Mouse (Mus musculus) T-helper 1 cell (primary cell): ENCODE results near the gene Alg14.

Experiments
- in situ Hi-C: fragments of 300-600 bp; cut with MboI, MseI; formaldehyde crosslinking; loops from one replicate; pipeline ENCODE4 v1.15.1; 2025; ENCODE audit warnings: high pct_unique_total_duplicates

Alg14 gene

GRCm38 (mm10) chr3:121397007-121397406 is 105.4 kb downstream of the Alg14 start:
- in situ Hi-C loops = no loop called here

DNA sequence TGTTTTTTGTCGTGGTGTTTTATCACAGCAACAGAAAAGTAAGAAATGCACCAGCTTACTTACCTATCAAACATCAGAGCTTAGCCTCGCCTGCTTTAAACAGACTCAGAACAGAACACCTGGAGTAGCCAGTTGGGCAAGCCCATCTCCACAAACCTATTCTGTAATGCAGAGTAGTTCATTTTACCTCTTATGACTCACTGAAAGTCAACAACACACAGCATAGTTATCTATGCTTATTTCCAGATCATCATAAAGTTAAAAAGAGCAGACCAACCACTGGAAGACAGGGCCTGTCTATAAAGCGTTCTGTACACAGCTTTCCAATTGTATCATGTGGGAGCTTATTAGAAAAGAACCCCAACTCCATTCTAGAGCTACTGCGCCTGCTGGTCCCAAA is 109.8 kb downstream of the Alg14 start:
- in situ Hi-C loops = no loop called here

DNA sequence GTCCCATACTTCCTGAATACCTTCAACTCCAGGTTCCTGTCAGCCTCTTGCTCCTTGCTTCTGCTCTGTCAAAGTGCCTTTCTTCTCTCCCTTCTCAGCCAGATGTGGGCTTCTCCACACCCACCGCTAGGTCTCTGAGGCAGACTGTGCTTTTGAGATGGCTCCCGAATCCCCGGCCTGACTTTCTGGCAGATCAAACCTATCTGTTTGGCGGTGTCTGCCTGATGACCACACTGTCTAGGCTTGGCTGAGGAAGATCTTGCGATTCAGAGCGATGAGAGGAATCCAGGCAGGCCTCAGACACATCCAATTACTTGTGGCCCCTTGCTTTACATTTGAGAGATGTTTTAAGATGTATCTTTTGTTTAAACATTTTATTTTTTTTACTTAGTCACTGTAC is 110.5 kb downstream of the Alg14 start:
- in situ Hi-C loops = no loop called here

DNA sequence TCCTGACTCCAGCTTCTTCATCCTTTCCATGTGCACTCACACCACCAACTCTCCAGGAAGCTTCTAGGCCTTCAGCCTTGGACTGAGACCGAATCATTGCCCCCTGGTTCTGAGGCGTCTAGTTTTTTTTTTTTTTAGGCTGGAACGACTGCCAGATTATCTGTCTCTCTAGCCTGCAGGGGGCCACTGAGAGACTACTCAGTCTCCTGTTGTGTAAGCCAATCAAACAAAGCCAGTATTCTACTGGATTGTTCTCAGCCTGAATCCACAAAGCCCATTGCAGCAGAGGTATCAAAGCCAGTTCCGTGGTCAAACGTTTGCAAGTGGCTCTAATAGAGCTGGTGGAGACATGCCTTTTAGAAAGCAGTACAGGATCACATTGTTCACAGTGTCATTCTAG is 111.9 kb downstream of the Alg14 start:
- in situ Hi-C loops = no loop called here

DNA sequence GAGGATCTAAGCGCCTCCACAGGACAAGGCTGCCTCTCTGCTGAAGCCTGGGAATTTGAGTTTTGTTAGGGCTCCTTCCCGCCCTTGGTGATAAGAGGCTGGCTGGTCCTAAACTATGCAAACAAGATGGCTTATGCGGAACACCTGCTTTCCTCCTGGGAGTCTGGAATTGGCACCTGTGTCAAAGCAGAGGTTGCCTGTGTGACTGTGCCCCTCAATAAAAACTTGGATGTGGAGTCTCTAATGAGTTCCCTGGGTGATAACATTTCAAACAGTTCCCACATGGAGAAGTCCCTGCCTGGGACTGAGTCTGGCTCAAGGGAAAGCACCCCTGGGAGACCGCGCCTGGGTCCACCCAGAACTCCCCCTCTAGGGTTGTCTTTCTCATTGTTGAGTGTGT is 113.5 kb downstream of the Alg14 start:
- in situ Hi-C loops = no loop called here

DNA sequence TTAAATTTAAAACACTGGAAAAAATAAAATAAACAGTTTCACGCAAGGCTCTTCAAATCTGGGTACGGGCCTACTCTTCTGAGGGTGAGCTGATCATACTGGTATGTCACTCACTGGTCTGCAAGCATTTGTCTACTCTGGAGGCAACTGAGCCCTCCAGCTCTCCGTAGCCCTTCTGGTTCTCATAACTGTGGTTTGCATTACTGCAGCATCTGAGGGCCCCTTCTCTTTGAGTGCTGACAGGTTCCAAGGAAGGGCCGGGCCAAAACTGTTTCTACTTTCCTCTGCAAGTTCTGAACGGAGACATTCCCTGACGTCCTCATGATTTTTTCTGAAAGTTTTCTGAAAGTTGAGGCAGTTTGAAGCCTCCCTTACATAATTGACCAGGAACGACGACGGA is 115.8 kb downstream of the Alg14 start:
- in situ Hi-C loops = no loop called here

GRCm38 (mm10) chr3:121408386-121408785 is 116.8 kb downstream of the Alg14 start:
- in situ Hi-C loops = no loop called here

GRCm38 (mm10) chr3:121411450-121411849 is 119.9 kb downstream of the Alg14 start:
- in situ Hi-C loops = no loop called here
